Mouse (Mus musculus) c-Kit-negative CD71-positive TER-119-positive erythroid progenitor cells, embryonic 14.5 days (primary cell): Measurements from ENCODE around the gene Cdh13.

Source experiments
- DNase-seq: peaks from one replicate; pipeline ENCODE4 v3.0.0-alpha.2; 2013; ENCODE audit warnings: low read depth, low spot score

The Cdh13 gene

GRCm38 (mm10) chr8:118380782-118381181 is 97.2 kb downstream of the Cdh13 start:
- DNase-seq, result no peak

- DNase-seq, result no peak
Measured at GRCm38 (mm10) chr8:118381641-118382040, 98.1 kb downstream of the Cdh13 start.

DNA sequence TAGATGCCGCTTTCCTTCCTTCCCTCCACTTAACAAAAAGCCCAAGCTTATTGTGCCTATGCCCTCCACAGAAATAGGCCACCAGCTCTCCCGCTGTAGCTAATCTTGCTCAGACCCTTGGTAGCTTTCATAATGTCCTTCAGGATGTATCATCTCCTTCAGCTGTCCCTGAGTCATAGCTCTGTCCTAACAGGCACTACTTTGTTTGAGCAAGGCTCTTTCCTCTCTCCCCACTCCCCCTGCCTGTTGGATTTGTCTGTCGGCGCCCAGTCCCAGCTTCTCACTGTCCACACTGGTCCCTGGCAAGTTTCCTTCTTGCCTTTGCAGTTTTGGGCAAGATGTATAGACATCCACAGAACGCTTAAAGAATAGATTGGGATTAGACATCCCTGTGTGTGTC is 100.8 kb downstream of the Cdh13 start:
- no peak for DNase-seq

- DNase-seq, result no peak
Measured at GRCm38 (mm10) chr8:118389456-118389855, 105.9 kb downstream of the Cdh13 start.

DNA sequence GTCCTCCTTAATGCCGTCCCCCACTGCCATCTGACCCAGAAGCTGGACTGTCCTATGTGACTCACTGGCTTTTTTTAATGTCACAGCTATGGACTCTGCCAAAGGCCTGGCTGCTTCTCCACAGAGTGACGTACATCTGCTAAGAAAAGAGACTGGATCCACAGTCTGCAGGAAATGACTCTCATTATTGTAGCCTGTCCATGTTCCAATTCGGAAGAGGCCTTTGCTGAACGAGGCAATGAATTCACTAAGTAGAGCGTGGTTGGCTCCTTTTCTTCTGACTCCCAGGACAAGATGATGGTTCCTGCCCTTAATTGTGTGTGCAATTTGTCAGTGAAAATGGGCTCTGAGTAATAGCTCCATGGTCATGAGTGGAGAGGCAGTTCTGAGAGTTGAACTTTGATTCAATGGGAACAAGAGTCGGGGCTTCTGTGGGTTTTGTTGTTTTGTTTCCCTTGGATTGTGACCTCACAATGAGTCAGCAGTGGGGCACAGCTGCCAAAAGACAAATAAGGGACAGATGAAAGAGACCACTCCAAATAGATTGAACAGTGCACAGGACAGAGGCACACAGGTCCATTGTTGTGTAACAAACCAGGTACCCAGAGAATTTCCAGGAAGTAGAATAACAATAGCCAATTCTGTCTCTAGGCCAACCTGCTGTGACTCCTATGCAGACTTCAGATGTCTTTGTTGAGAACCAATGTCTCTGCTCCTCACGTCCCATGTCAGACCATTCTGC is 110.5 kb downstream of the Cdh13 start:
- no peak for DNase-seq

DNA sequence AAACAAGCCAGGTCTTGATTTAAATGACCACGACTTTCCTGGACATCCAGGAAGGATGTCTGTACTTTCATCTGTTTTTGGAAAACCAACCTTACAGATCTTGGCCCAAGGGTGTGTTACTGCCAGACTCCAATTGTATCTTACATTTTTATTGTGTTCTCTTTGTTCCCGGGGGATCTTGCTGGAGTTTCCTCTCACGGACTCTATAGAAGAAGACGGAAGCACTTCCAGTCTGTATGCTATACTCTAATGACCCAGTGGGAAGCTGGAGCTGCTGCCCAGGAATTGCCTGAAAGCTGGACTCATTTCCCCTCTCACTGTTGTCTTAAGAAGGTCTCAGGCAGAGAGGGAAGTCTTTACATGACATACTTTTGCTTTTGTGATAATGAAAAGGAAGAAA is 111.6 kb downstream of the Cdh13 start:
- DNase-seq, result no peak

DNA sequence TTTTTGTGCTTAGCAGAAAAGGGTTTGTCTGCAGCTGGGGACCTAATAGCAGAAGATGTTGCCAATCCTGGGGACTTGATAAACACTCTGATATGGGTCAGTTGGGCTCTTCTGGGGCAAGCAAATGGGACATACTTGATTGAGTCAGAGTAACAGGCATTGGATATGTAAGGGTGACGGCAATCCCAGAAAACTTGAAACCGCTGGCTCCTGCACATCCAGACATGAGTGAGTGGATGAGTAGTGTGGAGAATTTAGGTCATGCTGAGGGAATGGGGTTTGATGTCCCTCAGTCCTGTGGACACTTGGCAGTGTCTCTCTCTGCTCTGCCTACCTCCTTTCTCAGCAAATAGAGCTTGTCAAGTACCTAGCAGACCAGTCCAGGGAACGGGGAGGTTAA is 121.3 kb downstream of the Cdh13 start:
- DNase-seq, result no peak

GRCm38 (mm10) chr8:118407322-118407721 is 123.8 kb downstream of the Cdh13 start:
- DNase-seq, result no peak

GRCm38 (mm10) chr8:118409396-118409795 is 125.9 kb downstream of the Cdh13 start:
- no peak for DNase-seq

DNA sequence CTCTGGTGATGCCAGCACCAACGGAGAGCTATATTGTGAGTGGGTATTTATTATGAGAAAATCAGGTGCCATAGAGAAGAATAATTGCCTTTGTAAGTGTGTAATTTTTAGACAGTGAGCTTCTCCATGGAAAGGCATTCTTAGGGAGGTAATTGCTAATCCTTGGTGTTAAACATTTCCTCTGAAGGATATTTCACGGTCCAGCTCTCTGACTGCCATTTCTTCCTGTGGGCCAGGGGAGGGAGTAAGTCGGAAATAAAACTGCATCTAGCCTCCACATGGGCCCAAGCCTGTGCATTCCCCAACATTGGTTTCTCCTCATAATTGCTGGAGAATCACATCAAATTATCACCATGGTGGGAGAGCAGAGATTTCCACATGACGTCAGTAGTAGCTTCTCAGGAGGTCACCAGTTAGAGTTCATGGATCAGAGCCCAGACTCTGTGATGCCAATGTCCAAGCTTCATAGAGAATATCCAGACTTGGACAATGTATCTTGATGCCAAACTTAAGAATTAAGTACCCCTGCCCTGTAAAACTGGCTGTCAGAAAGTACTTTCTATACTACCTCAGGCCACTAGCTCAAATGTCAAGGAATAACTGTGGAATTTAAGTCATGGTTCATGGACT is 126.9 kb downstream of the Cdh13 start:
- DNase-seq, result no peak

DNA sequence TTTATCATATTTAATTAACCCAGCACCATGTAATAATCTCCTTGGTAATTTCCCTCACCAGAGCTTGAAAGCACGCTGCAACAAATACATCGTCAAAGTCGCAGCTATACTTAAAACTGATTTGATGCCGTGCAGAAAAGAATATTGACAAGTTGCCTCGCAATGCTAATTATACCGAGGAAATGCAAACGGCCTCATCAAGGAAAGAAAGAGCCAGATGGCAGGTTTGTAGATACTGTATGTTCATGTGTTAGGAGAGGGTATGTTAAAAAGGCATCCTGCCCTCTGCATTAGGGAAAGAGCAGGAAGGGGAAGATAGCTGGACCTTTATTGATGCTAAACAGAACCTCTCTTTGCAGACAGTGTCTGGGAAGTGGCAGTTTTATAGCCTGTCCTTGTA is 132.1 kb downstream of the Cdh13 start:
- no peak for DNase-seq

DNA sequence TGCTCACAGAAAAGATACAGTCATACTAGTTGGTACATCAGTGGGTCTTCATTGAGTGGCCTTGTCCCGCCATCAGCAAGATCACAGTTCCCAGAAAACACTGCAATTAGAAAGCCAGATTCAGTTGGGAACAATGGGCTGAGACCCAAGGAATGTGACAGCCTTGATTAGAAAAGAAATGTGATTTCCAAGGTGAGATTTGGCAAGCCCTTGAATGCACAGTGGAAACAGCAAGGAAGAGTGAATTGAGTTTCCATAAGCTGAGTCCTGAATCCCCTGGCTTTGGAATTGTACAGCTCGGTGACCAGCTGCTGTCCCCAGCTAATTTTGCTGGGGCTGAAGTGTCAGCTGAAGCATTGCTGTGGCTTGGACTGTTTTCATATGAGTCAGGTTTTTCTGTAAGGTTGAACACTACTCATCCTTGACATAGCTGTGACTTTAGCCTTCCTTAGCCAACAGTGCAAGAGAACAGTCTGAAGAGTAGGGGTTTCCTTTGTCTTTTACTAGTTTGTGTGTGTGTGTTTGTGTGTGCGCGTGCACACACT is 133.3 kb downstream of the Cdh13 start:
- DNase-seq, result no peak

- no peak for DNase-seq
Measured at GRCm38 (mm10) chr8:118422624-118423023, 139.1 kb downstream of the Cdh13 start.

DNA sequence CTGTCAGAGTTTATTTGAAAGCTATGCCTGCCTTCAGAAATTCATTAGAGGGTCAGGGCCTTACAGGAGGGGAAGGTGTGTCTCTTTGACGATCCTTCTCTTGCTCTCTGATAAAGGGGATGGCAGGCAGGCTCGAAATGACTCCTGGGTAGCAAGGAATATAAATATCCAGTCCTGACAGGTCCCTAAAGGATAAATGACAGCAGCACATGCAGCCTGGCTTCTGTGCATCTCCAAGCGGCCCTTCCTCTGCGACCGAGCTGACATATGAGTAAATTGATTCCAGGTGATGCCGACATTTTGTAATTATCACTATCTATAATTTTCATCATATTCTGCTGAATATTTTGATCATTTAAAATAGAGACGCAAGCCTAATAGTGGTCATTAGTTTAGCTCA is 145.4 kb downstream of the Cdh13 start:
- no peak for DNase-seq

DNA sequence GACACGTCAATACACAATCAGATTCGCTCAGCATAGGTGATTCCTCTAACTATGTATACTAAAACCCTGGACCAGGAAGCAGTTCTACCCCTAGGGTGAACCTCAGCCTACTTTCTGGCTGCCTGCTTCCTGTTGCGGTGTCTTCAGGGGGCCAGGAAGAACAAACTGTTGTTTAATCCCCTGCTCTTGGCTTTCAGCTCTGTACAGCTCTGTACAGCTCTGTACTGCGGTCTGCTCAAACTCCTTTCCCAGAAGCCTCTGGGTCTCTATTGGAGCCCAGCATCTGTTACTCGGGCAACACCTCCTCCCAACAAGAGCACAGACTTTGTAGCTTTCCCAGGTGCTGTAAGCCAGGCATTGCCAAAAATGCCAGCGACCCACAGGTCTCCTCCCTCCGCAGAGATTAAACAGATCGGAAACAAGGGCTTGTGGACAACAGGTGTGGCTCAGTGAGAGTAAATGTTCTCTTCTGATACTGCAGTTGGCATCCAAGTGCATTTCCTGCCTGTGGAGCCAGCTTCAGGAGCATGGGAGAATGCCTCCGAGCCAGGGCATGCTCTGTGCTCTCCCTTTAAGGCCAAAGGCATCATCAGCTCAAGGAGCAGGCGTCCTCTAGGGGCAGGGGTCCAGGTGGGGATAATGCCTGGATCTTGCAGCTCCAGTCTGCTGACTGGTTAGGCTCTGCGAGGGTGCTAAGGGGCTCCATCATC is 148.4 kb downstream of the Cdh13 start:
- DNase-seq, result no peak

GRCm38 (mm10) chr8:118433553-118434180 is 150.1 kb downstream of the Cdh13 start:
- DNase-seq, result no peak

- no peak for DNase-seq
Measured at GRCm38 (mm10) chr8:118436751-118437150, 153.2 kb downstream of the Cdh13 start.

- no peak for DNase-seq
Measured at GRCm38 (mm10) chr8:118437152-118437551, 153.6 kb downstream of the Cdh13 start.

GRCm38 (mm10) chr8:118437874-118438273 is 154.3 kb downstream of the Cdh13 start:
- DNase-seq, result no peak

DNA sequence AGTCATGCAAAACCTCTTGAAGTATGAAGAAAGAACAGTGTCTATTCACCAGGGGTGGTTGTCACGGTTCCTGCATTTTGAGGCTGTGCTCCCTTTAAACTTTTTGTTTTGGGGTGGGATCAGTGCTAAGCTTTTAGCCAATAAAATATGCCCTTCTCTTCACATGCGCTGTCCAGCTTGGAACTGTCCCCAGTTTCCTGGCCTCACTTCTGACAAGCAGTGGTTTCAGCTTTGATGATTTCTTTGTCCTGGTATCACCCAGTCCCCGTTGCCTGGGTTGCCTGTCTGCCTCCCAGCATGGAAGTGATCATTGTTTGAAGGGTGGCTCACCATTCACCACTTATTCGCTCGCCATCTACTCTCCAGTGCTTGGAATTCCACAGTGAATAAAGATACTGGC is 156.3 kb downstream of the Cdh13 start:
- no peak for DNase-seq

GRCm38 (mm10) chr8:118443361-118443760 is 159.8 kb downstream of the Cdh13 start:
- DNase-seq, result no peak

- no peak for DNase-seq
Measured at GRCm38 (mm10) chr8:118444651-118445207, 161.2 kb downstream of the Cdh13 start.
